Mouse (Mus musculus): ENCODE data around the gene Lcn12. TPM values are rescaled to one million over a fixed set of nuclear protein-coding genes. Genes with fewer than 3 reads are reported as not detected.

The Lcn12 gene
- not detected for total RNA-seq (2021)
- long read RNA-seq, experiment 1 = 0 reads
- long read RNA-seq, experiment 2 = 0 reads

GRCm38 (mm10) chr2:25493476-25493961 is at the start of gene Lcn12:
TSS of gene Lcn12 (minus strand) at chr2:25493911.
- TF ChIP-seq CTCF (IDR thresholded peaks at IDR 0.05) = no peak
- DNase-seq = no peak
- Histone ChIP-seq H3K4me3 (no peak within 1 kb of the TSS), H3K27ac (no peak within 1 kb of the TSS)
- intact Hi-C loops (cut with DNase I) = no loop called here

- TF ChIP-seq CTCF (IDR thresholded peaks at IDR 0.05) = no peak
- DNase-seq = no peak
- Histone ChIP-seq H3K27ac (peak overlapping the region; percentile 2; the same call in 1 of the 2 replicates), H3K4me3 (no peak overlapping the region)
- intact Hi-C loops (cut with DNase I) = no loop called here
Observed at GRCm38 (mm10) chr2:25541644-25542367, 48.1 kb upstream of the Lcn12 start.

GRCm38 (mm10) chr2:25540541-25540948 is 46.8 kb upstream of the Lcn12 start:
- intact Hi-C loops (cut with DNase I) = no loop called here
- no peak for TF ChIP-seq CTCF (IDR thresholded peaks at IDR 0.05)
- no peak overlapping the region for H3K4me3 ChIP-seq
- H3K27ac ChIP-seq = peak overlapping the region; percentile 44; the same call in 1 of the 2 replicates
- DNase-seq = no peak

- H3K27ac ChIP-seq = peak overlapping the region; percentile 74
- intact Hi-C loops (cut with DNase I) = no loop called here
- TF ChIP-seq CTCF (IDR thresholded peaks at IDR 0.05) = no peak
- peak; percentile 49 for DNase-seq
- H3K4me3 ChIP-seq = no peak overlapping the region
Observed at GRCm38 (mm10) chr2:25536531-25536930, 42.8 kb upstream of the Lcn12 start.

GRCm38 (mm10) chr2:25534866-25535182 is 41.1 kb upstream of the Lcn12 start:
- no peak for TF ChIP-seq CTCF (IDR thresholded peaks at IDR 0.05)
- intact Hi-C loops (cut with DNase I) = no loop called here

GRCm38 (mm10) chr2:25534178-25534865 is 40.6 kb upstream of the Lcn12 start:
- peak overlapping the region; percentile 89 for H3K27ac ChIP-seq
- no peak overlapping the region for H3K4me3 ChIP-seq
- peak; percentile 94 for DNase-seq
- intact Hi-C loops (cut with DNase I) = no loop called here
- TF ChIP-seq CTCF (IDR thresholded peaks at IDR 0.05) = no peak

More at GRCm38 (mm10) chr2:25534866-25535182, 41.1 kb upstream of the Lcn12 start:
- no peak for DNase-seq
- H3K4me3 ChIP-seq = no peak overlapping the region
- peak overlapping the region; percentile 89 for H3K27ac ChIP-seq

- H3K27ac ChIP-seq = peak overlapping the region; percentile 89
- peak; percentile 24; the same call in 1 of the 2 replicates for TF ChIP-seq CTCF (IDR thresholded peaks at IDR 0.05)
- no peak for DNase-seq
- no peak overlapping the region for H3K4me3 ChIP-seq
- intact Hi-C loops (cut with DNase I) = no loop called here
Observed at GRCm38 (mm10) chr2:25533707-25534106, 40.0 kb upstream of the Lcn12 start.

- no peak overlapping the region for H3K4me3 ChIP-seq
- no peak for TF ChIP-seq CTCF (IDR thresholded peaks at IDR 0.05)
- DNase-seq = peak; percentile 61
- H3K27ac ChIP-seq = peak overlapping the region; percentile 53
- intact Hi-C loops (cut with DNase I) = no loop called here
Observed at GRCm38 (mm10) chr2:25526510-25527302, 33.0 kb upstream of the Lcn12 start.

- intact Hi-C loops (cut with DNase I) = loop anchor here (2.0 kb wide), 2 partner anchors 41 to 71 kb away; partner anchors contain the start of gene Ajm1
- H3K27ac ChIP-seq = no peak overlapping the region
- H3K4me3 ChIP-seq = no peak overlapping the region
- DNase-seq = no peak
- peak; percentile 56 for TF ChIP-seq CTCF (IDR thresholded peaks at IDR 0.05)
Observed at GRCm38 (mm10) chr2:25509912-25510311, 16.2 kb upstream of the Lcn12 start.

- no peak for DNase-seq
- peak; percentile 6; the same call in 1 of the 2 replicates for TF ChIP-seq CTCF (IDR thresholded peaks at IDR 0.05)
- intact Hi-C loops (cut with DNase I) = no loop called here
Observed at GRCm38 (mm10) chr2:25506964-25507363, 13.3 kb upstream of the Lcn12 start.

GRCm38 (mm10) chr2:25505860-25506259 is 12.1 kb upstream of the Lcn12 start:
- Histone ChIP-seq H3K27ac (no peak overlapping the region), H3K4me3 (no peak overlapping the region)
- intact Hi-C loops (cut with DNase I) = no loop called here
- DNase-seq = no peak
- TF ChIP-seq CTCF (IDR thresholded peaks at IDR 0.05) = no peak

More at GRCm38 (mm10) chr2:25506964-25507363, 13.3 kb upstream of the Lcn12 start:
- no peak overlapping the region for H3K27ac ChIP-seq
- H3K4me3 ChIP-seq = no peak overlapping the region

GRCm38 (mm10) chr2:25505000-25505399 is 11.3 kb upstream of the Lcn12 start:
- no peak overlapping the region for H3K4me3 ChIP-seq
- no peak for TF ChIP-seq CTCF (IDR thresholded peaks at IDR 0.05)
- DNase-seq = no peak
- intact Hi-C loops (cut with DNase I) = no loop called here
- no peak overlapping the region for H3K27ac ChIP-seq

Data from gastrocnemius, adult 2 months (tissue).